Mouse (Mus musculus) CH12.LX (cell line): Measurements from ENCODE around the gene Nfia. TPM values are rescaled to one million over a fixed set of nuclear protein-coding genes. Genes with fewer than 3 reads are reported as not detected.

ENCODE experiments used
- DNase-seq: peaks from one replicate; pipeline ENCODE4 v3.0.0-alpha.2; 2013; ENCODE audit errors: extremely low read depth
- H3K27ac ChIP-seq: 2 replicates; pipeline ENCODE4 v1.5.1; 2012; ENCODE audit warnings: low read depth, mild to moderate bottlenecking, control low read depth, moderate library complexity; ENCODE audit not compliant: insufficient read depth
- H3K27me3 ChIP-seq: replicated peaks from 2 replicates; pipeline ENCODE3; 2012; ENCODE audit warnings: inconsistent platforms
- H3K36me3 ChIP-seq, 2 experiments: replicated peaks in 1 of 2; 2 replicates each; pipeline versions ENCODE3 to v1.6.1; 2012; ENCODE audit warnings: inconsistent platforms in 1 of 2, low read length in 1 of 2, mild to moderate bottlenecking in 1 of 2, mixed read lengths in 1 of 2, moderate library complexity in 1 of 2; ENCODE audit not compliant: control insufficient read depth in 1 of 2, insufficient read depth in 1 of 2
- H3K4me1 ChIP-seq, 2 experiments: 2 replicates each; pipeline ENCODE4 v1.6.1; 2012; ENCODE audit warnings: inconsistent platforms in 1 of 2, moderate library complexity in 1 of 2; ENCODE audit not compliant: insufficient read depth in 2 of 2, control insufficient read depth in 1 of 2
- H3K4me2 ChIP-seq: 2 replicates; pipeline ENCODE4 v1.6.1; 2012; ENCODE audit warnings: low read depth, mild to moderate bottlenecking, control low read depth; ENCODE audit not compliant: poor library complexity, insufficient read depth, severe bottlenecking
- H3K4me3 ChIP-seq, 3 experiments: fragments of 150-350 bp in 1 of 3; sonication (generic) in 1 of 3; replicated peaks in 1 of 3; 2 replicates each; pipeline versions ENCODE3 to v1.5.1; 2011 to 2012; ENCODE audit warnings: low read depth in 2 of 3, low read length in 2 of 3, mild to moderate bottlenecking in 2 of 3, moderate library complexity in 2 of 3, control low read depth in 1 of 3, improper control_type of control experiment in 1 of 3, inconsistent platforms in 1 of 3, mixed read lengths in 1 of 3; ENCODE audit not compliant: poor library complexity in 1 of 3
- H3K79me2 ChIP-seq: replicated peaks from 2 replicates; pipeline ENCODE4 v1.6.1; 2012; ENCODE audit warnings: mild to moderate bottlenecking, moderate library complexity; ENCODE audit not compliant: control insufficient read depth, poor library complexity, insufficient read depth, severe bottlenecking; ENCODE audit errors: extremely low read depth
- H3K9ac ChIP-seq: 2 replicates; pipeline ENCODE4 v1.6.1; 2012; ENCODE audit warnings: low read depth, mild to moderate bottlenecking, control low read depth, moderate library complexity; ENCODE audit not compliant: insufficient read depth
- H3K9me3 ChIP-seq: replicated peaks from 2 replicates; pipeline ENCODE3; 2012; ENCODE audit warnings: low read length, inconsistent platforms, mixed read lengths
- CHD2 ChIP-seq: IDR thresholded peaks from 2 replicates; pipeline ENCODE4 v1.6.1; 2011; ENCODE audit warnings: low read length, improper control_type of control experiment
- E2F4 ChIP-seq: IDR thresholded peaks from 2 replicates; pipeline ENCODE4 v1.6.1; 2011; ENCODE audit warnings: low read depth, low read length, improper control_type of control experiment; ENCODE audit not compliant: insufficient replicate concordance
- EP300 ChIP-seq: IDR thresholded peaks from 2 replicates; pipeline ENCODE4 v1.6.1; 2011; ENCODE audit warnings: low read length, improper control_type of control experiment
- HCFC1 ChIP-seq: IDR thresholded peaks from 2 replicates; pipeline ENCODE4 v1.6.1; 2012; ENCODE audit warnings: low read depth, mild to moderate bottlenecking, inconsistent platforms, low read length, improper control_type of control experiment
- KAT2A ChIP-seq: IDR thresholded peaks from 2 replicates; pipeline ENCODE4 v1.6.1; 2012; ENCODE audit warnings: low read length, improper control_type of control experiment, inconsistent platforms; ENCODE audit not compliant: insufficient replicate concordance
- MAFK ChIP-seq: IDR thresholded peaks from 2 replicates; pipeline ENCODE4 v1.6.1; 2011; ENCODE audit warnings: low read length, improper control_type of control experiment; ENCODE audit not compliant: insufficient replicate concordance
- MEF2A ChIP-seq: IDR thresholded peaks from 2 replicates; pipeline ENCODE4 v1.6.1; 2014; ENCODE audit warnings: low read depth, mild to moderate bottlenecking, inconsistent platforms, low read length, improper control_type of control experiment, borderline replicate concordance
- MXI1 ChIP-seq: IDR thresholded peaks from 2 replicates; pipeline ENCODE4 v1.6.1; 2011; ENCODE audit warnings: mild to moderate bottlenecking, low read depth, low read length, improper control_type of control experiment
- NELFE ChIP-seq: IDR thresholded peaks from 2 replicates; pipeline ENCODE4 v1.6.1; 2011; ENCODE audit warnings: low read depth, low read length, improper control_type of control experiment
- PAX5 ChIP-seq: IDR thresholded peaks from 2 replicates; pipeline ENCODE4 v1.6.1; 2012; ENCODE audit warnings: low read length, inconsistent platforms, mixed read lengths
- SIN3A ChIP-seq: IDR thresholded peaks from 2 replicates; pipeline ENCODE4 v1.6.1; 2012; ENCODE audit warnings: low read length, improper control_type of control experiment, inconsistent platforms
- SMC3 ChIP-seq: IDR thresholded peaks from 2 replicates; pipeline ENCODE4 v1.6.1; 2011; ENCODE audit warnings: low read depth, low read length, improper control_type of control experiment
- TCF12 ChIP-seq: IDR thresholded peaks from 2 replicates; pipeline ENCODE4 v1.6.1; 2014; ENCODE audit warnings: low read depth, mild to moderate bottlenecking, inconsistent platforms, low read length, improper control_type of control experiment
- UBTF ChIP-seq: IDR thresholded peaks from 2 replicates; pipeline ENCODE4 v1.6.1; 2012; ENCODE audit warnings: low read depth, mild to moderate bottlenecking, inconsistent platforms, low read length, improper control_type of control experiment, moderate library complexity
- USF1 ChIP-seq: IDR thresholded peaks from 2 replicates; pipeline ENCODE4 v1.6.1; 2014; ENCODE audit warnings: low read depth, mild to moderate bottlenecking, inconsistent platforms, low read length, improper control_type of control experiment
- ZC3H11A ChIP-seq: IDR thresholded peaks from 2 replicates; pipeline ENCODE4 v1.6.1; 2012; ENCODE audit warnings: low read depth, mild to moderate bottlenecking, inconsistent platforms, low read length, improper control_type of control experiment
- ZKSCAN1 ChIP-seq: IDR thresholded peaks from 2 replicates; pipeline ENCODE4 v1.6.1; 2012; ENCODE audit warnings: low read depth, inconsistent platforms, low read length, improper control_type of control experiment, borderline replicate concordance
- ZNF384 ChIP-seq: IDR thresholded peaks from 2 replicates; pipeline ENCODE4 v1.6.1; 2012; ENCODE audit warnings: low read depth, low read length, improper control_type of control experiment, inconsistent platforms
- dilution Hi-C: fragments of 300-500 bp; cut with MboI; formaldehyde crosslinking; loops from 2 replicates; pipeline ENCODE4 v1.14.3; 2020; ENCODE audit warnings: low sequenced_read_pairs; ENCODE audit not compliant: extremely low pct_unique_long_range_greater_than_20kb, extremely low pct_ligation_motif_present
- in situ Hi-C: fragments of 300-500 bp; cut with MboI; formaldehyde crosslinking; loops from 3 replicates; pipeline ENCODE4 v1.14.3; 2019; ENCODE audit warnings: low sequenced_read_pairs, low pct_ligation_motif_present, low pct_unique_long_range_greater_than_20kb, mixed read lengths
- polyA plus RNA-seq: library from polyadenylated mRNA; unstranded; fragments of >175 nt; gene quantifications from 2 replicates; pipeline ENCODE4 v1.2.1, GENCODE M21; 2012; ENCODE audit warnings: low read depth; ENCODE audit not compliant: insufficient read length
- total RNA-seq, 2 experiments: library from RNA; depleted of rRNA; stranded (reverse); fragments of 300-350 nt in 1 of 2; fragments of >200 nt in 1 of 2; gene quantifications; 2 replicates each; pipeline ENCODE4 v1.2.3; 2012 to 2014

Nfia gene
- total and polyA plus RNA-seq, 3 experiments, result not detected

DNA sequence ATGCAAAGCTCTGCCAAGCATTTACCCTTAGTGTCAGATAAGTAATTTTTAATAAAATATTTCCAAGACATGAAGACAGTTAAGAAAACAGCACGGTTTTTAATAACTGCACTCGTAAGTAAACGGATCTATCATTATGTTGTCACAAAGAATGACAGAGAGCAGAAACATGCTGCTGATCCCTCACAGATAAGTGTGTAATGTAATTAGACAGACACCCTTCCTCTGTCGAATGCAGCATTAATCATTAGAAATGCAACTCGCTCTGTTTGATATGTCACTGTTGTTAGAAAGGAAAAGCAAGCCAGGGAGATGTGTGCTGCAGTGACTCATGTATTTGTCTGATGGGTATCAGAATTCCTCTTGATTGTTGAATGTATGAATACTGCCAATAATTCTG is 259.8 kb downstream of the Nfia start:
- H3K4me1 ChIP-seq, result no peaks in the 10 kb centered on the region
- H3K4me3 ChIP-seq, result no peak overlapping the region
- DNase-seq, result no peak
- peaks cover 60% of the 10 kb centered on the region for H3K9me3 ChIP-seq
- dilution Hi-C loops, result no loop called here
- no peaks in the 10 kb centered on the region for H3K36me3 ChIP-seq
- in situ Hi-C loops, result no loop called here
- TF ChIP-seq SIN3A (no peak), EP300 (no peak), UBTF (no peak), CHD2 (no peak), ZC3H11A (no peak), TCF12 (no peak), ZNF384 (no peak), SMC3 (no peak)
- H3K79me2 ChIP-seq, result no peaks in the 10 kb centered on the region
- H3K27ac ChIP-seq, result no peak overlapping the region
- H3K27me3 ChIP-seq, result no peaks in the 10 kb centered on the region
- H3K4me2 ChIP-seq, result no peak overlapping the region
- H3K9ac ChIP-seq, result no peak overlapping the region

DNA sequence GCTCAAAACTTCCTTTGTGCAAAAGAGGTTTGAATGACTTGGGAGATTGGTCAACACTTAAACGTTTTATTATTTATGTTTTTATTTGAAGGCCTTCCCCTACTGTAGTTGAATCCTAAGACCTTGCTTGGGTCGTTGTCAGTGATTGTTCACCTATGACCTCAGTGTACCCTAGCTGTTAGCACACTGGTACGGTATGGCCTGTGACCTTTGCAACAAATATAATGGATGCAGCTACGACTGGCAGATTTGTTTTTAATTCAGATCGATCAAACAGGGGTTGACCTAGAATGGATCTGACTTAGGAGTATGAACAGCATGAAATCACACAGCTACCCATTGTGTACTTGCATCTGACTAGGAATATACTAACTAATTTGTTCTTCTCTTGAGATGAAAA is 266.6 kb downstream of the Nfia start:
- dilution Hi-C loops (no loop called here), in situ Hi-C loops (no loop called here)
- Histone ChIP-seq H3K9me3 (peaks cover 48% of the 10 kb centered on the region), H3K4me3 (no peak overlapping the region), H3K27ac (no peak overlapping the region), H3K27me3 (no peaks in the 10 kb centered on the region), H3K4me1 (no peaks in the 10 kb centered on the region), H3K36me3 (no peaks in the 10 kb centered on the region), H3K4me2 (no peak overlapping the region), H3K79me2 (no peaks in the 10 kb centered on the region), H3K9ac (no peak overlapping the region)
- TF ChIP-seq NELFE, result no peak
- DNase-seq, result no peak

DNA sequence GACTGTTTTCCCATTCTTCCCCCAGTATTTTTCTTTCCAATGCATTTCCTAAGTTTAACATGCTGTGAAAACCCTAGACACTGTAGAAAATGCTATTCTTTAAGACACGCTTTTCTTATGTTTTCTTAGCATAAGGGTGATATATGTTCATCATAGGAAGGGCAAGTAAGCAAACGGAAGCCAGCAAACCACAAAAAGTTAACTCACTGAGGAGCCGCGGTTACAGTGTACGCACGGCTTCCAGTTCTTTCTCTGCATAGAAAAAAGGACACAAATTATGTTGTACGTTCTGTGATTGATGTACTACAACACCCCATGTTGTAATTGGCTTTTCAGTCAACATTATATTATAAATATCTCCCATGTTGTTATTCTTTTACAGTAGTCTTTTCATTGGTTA is 267.6 kb downstream of the Nfia start:
- TF ChIP-seq MAFK (no peak), ZKSCAN1 (no peak), HCFC1 (no peak), MXI1 (no peak), TCF12 (no peak), ZNF384 (no peak), SMC3 (no peak), PAX5 (no peak), E2F4 (no peak), USF1 (no peak), KAT2A (no peak), MEF2A (no peak), UBTF (no peak)
- Histone ChIP-seq H3K4me1 (no peaks in the 10 kb centered on the region), H3K36me3 (no peaks in the 10 kb centered on the region), H3K79me2 (no peaks in the 10 kb centered on the region), H3K27me3 (no peaks in the 10 kb centered on the region), H3K9ac (no peak overlapping the region), H3K9me3 (peaks cover 46% of the 10 kb centered on the region), H3K27ac (no peak overlapping the region), H3K4me3 (no peak overlapping the region), H3K4me2 (no peak overlapping the region)
- dilution Hi-C loops (no loop called here), in situ Hi-C loops (no loop called here)
- DNase-seq, result no peak
